Mouse (Mus musculus) regulatory T cell (primary cell): ENCODE results near the gene Grm4.

ENCODE experiments used
- in situ Hi-C: fragments of 300-600 bp; cut with MboI, MseI; formaldehyde crosslinking; loops from one replicate; pipeline ENCODE4 v1.15.1; 2025; ENCODE audit warnings: high pct_unique_total_duplicates

Grm4 gene

DNA sequence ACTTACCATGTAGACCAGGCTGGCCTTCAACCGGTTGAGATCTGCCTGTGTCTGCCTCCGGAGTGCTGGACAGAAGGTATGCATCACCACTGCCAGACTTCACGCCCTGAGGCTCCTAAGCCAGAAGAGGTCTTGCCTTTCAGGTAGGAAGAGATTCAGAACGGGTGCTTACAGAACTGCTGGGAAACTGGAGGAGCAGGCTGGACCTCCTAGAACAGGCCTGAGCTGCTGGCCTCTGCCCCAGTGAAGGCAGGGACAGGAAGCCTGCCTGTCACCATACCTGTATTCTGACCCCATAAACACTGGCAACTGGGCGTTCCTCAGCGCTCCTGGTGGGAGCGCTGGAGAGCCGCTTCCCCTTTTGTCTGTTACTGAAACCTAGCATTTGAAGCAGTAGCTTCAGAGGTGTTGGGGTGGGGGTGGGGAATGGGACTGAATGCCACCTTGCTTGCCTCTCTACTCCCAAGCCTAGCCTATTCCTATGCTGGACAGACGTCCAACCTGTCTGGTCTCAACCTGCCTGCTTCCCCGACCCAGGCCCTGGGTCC lies 30.3 kb upstream of the Grm4 start:
- in situ Hi-C loops: no loop called here

DNA sequence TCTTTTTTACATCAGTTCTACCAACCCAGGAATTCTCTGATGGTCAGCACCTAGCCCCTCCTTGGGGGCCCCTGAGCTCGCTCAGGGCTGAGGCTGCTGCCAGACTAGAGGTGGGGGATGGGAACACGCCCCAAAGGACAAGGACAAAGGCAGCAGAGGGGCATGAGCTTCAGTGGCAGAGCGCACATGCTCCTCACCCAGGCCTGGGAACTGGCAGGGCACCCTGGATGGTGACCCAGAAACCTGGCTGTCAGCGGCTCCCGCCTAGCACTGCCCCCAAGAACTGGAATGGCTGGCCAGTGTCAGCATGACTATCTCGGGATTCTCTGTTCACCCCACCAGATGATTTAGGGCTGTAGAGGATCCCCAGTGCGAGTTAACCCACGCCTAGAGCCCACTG lies 28.0 kb upstream of the Grm4 start:
- in situ Hi-C loops: no loop called here

DNA sequence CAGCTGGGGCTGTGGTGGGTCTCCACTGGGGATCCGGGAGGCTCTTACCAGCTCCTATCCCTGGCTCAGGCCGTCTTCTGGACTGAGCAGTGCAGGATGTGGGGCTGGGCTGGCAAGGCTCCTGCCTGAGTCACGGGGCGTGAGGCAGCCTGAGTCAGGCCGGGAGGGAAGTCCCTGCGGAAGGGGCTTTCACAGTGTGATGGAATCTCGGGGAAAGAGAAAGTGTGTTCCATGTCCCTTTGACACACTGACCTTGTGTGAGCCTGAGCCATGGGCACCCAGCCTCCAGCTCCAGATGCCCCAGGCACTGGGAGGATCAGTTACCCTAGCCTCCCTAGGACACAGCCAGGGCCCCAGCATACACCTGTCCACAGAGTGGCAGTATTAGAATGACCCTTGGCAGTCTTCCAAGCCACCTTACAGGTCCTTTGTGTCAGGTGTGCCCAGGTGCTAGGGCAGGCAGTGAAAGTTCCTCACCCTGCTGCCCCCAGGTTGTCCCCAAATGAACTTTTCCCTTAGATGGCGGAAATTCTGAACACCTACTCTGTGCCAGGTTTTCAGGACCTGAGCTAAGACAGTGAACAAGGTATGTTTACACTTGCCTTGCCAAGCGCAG lies 26.2 kb upstream of the Grm4 start:
- in situ Hi-C loops: no loop called here

DNA sequence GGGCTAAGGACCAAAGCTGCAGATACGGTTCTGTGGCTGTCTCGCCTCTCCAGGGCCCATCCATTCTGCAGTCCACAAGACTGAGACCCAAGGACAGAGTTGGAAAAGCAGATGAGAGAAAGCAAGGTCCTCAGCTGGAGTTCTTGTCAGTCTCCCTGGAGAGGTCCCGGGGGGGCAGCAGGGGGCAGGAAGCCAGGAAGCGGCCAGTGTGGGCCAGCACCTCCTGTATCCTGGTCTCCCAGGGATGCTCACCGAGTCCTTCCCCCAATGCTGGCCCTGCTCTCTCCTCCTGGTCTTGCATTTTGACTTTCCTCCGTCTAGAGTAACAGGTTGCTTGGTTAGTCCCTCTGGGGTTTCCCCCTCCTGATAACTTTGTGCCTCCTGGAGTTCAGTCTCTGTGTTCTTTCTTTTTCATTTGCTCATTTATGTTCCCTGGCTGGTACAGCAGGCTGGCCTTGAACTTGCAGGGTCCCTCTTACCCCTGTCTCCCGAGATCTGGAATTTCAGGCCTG lies 25.4 kb upstream of the Grm4 start:
- in situ Hi-C loops: no loop called here

DNA sequence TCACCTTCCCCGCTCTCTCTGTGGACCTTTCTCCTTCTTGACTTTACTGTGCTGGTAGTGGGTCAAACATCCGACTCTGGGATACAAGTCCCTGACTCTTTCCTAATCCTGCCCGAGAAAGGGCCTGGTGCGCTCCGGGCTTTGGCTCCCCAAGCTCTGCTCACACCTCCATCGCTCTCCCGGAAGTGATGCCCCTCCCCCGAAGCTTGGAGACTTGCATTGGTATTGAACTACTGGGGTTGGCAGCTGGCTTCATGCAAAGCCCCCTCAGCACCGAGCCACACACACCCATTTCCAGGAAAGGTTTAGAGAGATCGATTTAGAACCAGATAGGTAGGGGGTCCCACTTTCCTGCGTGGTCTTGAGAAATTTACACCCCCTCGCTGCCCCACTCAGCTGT lies 24.8 kb upstream of the Grm4 start:
- in situ Hi-C loops: no loop called here

DNA sequence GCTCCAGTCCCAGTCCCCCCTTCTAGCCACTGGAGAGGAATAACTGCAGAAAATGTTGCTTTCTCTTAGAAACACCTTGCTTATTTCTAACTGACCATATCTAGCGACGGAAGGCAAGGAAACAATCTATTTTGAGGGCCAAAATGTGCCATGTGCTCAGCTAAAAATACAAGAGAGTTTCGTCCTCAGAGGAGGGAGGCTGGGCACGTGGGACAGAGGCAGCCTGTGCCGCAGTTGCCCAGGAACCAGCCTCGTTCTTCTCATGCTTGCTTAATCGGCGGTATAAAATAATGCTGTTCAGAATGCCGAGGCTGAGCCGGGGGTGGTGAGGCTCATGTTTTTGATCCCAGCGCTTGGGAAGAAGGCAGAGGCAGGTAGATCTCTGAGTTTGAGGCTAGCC lies 23.3 kb upstream of the Grm4 start:
- in situ Hi-C loops: no loop called here

DNA sequence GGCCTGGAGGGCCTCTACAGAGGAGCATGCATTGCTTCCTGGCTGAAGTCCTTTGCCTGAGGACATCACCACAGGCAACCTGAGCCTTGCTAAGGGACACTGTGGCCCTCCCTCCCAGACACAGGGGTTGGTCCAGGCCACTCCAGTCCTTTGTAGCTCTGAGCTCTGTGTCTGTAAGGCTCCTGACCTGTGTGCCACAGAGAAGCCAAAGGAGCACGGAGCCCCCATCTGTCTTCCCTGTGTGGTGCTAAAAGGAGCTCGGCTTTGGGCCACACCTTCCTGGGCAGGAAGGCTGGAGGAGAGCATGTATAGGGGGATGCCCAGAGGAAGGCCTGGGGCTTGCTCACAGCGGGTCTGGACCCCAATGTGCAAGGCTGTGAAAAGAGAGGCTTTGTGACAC lies 20.8 kb upstream of the Grm4 start:
- in situ Hi-C loops: no loop called here

DNA sequence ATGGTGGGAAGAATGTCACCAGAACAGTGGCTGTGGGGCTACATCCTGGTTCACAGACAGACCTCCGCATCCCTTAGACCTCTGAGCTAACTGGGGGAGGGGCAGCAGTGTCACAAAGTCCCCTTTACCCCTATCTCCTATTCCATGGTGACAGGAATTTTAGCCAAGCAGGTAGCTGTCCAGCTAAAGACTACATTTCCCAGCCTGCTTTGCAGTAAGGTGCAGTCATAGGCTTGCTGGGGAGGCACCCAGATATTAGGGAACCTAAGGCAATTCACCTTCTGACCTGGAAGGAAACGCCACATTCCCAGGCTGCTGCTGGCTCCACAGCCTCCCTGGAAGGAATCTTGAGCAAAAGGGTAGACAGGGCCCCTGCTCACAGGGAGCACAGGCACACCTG lies 20.1 kb upstream of the Grm4 start:
- in situ Hi-C loops: no loop called here

DNA sequence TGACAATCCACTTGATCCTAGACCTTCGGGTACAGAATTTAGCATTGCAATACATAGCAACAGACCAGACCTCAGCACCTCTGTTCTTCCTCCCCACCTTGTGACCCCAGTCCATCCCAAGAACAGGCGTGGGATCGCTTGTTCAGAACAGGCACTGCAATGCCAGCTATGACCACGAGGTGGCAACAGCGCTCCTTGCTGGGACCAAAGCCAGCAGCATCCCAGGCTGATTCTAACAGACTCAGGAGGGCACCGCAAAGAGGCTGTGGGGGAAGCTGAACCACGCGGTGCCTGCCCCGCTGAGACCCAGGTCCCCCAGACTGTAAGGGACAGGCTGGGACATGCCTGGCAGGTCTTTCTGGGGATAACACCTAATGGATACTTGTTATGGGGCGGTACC lies 13.5 kb upstream of the Grm4 start:
- in situ Hi-C loops: no loop called here

DNA sequence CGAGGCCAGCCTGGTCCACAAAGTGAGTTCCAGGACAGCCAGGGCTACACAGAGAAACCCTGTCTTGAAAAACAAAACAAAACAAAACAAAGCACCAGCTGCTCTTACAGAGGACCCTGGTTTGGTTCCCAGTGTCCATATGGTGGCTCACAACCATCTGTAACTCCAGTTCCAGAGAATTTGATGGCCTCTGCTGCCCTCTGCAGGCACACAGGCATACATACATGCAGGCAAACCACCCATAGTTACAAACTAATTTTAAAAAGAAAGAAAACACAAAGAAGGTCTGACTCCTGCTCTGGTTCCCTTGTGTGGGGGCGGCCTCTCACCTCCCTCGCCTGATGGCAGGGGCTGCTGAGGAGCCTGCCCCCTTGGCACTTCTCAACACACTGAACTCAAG lies 12.2 kb upstream of the Grm4 start:
- in situ Hi-C loops: no loop called here

DNA sequence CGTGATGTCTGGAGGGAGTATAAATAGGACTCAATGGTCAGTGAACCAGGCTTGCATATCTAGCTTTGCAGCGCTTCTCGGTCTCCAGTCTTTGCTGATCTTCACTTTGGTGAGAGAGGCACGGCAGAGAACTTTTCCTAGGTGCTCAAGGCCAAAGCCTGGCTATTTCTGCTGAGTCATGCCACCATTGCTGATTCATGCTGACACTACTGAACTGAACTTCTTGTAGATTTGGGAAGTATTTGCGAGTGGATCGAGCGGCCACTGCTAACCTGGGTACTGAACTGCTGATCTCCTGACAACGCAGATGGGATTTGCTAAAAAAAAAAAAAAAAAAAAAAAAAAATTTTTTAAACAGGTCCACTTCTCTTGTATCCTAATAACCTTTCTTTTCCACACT lies 10.9 kb upstream of the Grm4 start:
- in situ Hi-C loops: no loop called here

DNA sequence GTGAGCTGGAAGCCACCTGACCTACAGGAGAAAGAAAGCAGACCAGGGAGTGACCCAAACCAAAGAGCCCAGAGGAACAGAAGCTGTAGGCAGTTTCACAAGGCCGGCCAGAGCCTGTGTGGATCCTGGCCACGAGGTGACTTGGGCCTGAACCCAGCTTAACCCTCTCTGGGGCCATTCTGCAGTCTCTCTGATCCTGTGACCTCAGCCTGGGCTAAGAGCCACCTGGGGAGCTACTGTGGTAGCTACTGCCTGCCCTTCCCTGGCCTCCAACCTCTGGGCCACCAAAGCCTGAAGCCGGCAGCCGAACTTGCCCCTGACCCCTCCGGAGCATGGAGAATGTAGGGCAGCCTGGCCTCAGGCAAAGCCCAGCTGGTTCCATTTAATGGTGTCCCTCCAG lies 7.6 kb upstream of the Grm4 start:
- in situ Hi-C loops: no loop called here

DNA sequence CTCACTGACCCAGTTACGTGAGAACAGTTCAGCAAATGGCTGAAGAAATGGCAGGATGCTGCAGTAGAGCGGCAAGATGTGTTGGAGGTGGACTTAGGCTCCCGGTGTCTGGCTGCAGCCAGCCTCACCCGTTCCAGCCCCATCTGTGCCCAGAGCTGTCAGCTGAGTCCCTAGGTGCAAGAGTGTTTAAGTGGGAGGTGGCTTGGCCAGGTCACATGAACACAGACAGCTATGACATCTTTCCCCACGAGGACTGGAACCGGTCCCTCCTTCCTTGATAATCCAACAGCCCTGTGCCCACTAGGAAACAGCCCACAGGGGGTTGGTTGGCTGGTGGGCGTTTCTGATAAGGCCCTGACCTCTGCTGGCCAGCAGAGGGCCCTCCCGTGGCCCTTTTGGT lies 6.8 kb upstream of the Grm4 start:
- in situ Hi-C loops: no loop called here

DNA sequence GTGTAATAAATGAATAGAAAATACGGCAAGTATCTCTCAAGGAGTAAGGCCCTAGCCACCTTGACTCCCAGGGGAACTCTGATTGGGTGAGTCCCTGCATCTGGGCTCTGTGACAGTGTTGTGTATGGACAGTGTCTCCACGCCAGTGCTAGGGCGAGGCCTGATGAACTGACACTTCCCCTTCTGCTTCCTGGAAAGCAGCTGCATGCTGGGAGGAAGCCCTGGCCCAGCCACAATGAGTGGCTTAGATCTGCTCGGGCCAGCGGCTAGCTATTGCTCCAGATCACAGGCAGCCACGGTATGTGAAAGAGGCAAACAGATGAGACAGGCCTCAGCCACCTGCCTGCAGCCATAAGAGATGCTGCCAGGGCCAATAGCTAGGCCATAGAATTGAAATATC lies 6.0 kb upstream of the Grm4 start:
- in situ Hi-C loops: no loop called here

DNA sequence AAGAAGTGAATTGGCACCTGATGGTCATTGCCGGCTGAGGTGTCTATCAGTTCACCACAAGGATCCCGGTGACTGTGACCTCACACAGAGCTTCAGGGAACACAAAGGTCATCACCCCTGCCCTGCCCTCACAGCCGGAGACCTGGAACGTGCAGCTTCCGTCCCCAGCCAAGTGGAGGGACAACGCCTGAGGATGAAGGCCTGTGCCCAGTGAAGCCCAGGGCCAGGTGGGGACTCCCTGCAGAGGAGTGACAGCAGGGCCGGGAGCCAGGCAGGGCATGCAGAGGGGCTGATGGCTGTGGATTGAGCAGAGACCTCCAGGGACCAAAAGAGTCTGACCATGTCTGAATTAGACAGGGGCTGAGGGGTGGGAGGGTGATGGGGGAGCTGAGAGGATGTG lies 1.9 kb upstream of the Grm4 start:
- in situ Hi-C loops: loop anchor here (5.0 kb wide), 1 partner anchor 331 kb away; no protein-coding TSS in a partner anchor

DNA sequence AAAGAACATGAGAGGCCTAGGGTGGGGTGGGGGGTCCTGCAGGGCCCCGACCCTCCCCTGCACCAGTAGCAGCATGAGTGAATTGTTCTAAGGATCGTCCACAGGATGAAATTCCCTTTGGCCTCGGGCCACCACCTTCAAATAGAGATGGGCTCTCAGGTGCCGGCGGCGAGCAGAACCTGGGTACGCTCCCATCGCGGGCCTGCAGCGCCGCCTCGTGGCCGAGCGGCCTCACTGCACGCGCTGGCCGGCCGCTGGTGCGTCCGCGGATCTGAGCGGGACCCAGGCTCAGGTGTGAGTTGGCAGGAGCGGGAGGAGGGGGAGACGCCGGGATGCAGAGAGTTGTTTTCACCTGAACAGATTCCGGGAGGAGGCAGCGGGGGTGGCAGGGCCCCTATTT lies 646 bp downstream of the Grm4 start:
- in situ Hi-C loops: loop anchor here (5.0 kb wide), 1 partner anchor 328 kb away; no protein-coding TSS in a partner anchor

DNA sequence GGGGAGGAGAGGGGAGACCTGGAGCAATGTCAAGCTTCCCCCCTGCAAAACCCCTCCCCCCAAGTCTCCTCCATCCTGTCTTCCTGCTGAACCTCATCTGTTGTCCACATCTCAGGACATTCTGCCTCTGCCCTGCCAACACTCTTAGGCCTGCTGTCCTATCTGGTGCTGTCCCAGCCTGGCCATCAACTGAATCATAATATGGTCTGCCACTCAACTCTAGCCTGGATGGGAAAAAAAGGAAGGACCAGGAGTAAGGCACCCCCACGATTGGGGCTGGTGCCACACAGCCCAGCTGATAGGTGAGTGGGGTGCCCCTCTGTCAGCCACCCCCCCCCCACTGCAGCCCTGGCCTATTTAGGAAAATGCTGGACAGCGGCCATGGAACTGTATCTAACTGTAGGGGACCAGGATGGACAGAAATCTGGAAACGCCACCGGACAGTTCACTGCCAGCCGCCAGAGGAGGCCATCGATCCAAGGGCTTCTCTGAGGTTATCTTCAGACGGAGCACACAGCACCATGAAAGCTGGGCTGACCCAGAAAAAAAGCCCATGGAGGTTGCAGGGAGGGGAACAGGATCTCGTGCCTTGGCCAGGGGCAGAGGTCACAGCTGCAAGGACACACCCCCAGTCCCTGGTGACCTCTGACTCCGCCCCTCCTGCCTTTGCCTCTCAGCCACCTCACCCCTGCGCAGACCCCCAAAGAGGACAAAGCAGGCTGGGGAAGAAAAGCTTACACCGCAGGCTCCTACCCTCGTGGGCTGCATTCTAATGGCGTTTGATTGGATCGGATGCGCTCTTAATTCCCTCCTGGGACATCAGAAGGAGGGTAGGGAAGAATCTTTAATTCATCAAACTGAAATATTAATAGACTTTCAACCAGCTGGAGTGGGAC lies 2.3 kb downstream of the Grm4 start:
- in situ Hi-C loops: no loop called here

DNA sequence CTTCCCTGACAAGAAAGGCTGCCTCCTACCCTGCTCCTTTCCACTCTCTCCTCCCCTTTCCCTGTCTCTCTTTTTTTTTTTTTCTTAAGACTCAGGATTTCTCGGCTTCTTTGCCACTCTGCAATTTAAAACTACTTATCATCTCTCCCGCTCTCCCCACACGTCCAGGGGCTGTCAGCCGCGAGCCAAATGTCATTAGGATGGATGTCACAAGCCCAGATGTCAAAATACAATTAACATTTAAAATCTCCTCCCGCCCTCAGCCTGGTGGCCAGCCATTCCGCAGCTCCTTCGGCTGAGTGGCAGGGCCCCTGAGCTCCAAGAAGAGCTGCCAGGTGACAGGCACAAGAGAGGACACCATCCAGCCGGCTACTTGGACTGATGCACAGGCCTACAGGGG lies 2.9 kb downstream of the Grm4 start:
- in situ Hi-C loops: no loop called here

DNA sequence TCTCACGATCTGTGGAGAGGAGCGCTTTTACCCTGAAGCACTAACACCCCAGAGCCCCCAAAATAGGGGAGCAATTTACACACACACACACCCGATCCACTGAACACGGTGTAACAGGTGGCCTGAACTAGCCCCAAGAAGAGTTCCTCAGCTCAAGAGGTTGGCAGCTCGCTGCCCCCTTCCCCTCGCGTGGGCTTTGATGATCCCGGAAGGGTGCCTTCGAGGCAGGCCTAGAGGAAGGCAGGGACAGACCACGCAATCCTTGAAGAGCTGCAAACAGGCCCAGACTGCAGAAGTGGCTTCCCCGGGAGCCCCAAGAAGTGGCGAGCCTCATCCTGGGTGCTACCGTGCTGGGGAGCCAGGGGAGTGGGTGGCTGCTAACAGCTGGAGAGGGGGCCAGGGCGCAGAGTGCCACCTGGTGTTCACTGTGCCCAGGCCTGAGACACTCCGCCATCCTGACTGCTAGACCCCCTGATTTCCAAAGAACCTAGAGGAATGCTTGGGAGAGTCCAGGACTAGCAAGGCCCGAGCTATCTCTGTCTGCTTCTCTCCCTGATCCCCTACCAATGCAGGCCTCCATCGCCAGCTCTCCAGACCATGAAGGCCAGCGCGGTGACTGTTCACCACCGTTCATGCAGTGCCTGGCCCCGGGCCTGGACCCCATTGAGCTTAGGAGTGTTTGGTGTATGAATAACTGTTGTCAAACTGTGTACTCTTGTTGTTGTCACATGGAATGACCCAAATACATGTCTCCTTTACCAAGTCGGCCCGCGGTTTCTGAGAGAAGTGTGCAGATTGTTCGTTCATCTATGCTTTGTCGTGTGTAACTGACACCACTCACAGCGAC lies 7.1 kb downstream of the Grm4 start:
- in situ Hi-C loops: loop anchor here (5.0 kb wide), 1 partner anchor 107 kb away; no protein-coding TSS in a partner anchor

DNA sequence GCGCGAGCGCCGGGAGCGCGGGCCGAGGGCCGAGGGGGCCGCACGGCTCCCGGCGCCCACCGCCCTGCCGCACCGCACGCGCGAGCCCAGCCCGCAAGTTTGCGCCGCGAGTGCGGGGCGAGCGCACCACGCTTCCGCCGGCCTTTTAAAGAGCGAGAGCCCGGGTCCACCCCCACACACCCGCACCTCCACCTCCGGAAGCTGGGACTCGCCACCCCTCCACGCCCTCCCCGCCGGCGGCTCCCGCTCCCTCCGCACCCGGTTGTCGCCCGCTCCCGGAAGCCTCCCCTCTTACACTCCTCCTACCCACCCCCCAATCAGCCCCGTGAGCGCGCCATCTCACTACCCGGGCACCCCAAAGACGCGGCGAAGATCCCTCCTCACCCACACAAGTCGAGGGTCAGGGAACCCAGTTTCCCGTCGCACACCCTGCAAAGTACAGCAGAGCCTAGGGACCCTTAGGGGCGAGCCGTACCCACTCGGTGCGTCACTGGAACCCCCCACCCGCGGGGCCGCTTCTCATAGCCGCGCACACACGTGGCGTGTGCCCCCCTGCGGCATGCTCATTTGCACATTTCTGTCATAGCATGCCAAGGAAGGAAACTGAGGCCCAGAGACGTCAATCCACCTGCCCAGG lies 7.8 kb downstream of the Grm4 start:
- in situ Hi-C loops: loop anchor here (5.0 kb wide), 1 partner anchor 106 kb away; no protein-coding TSS in a partner anchor

DNA sequence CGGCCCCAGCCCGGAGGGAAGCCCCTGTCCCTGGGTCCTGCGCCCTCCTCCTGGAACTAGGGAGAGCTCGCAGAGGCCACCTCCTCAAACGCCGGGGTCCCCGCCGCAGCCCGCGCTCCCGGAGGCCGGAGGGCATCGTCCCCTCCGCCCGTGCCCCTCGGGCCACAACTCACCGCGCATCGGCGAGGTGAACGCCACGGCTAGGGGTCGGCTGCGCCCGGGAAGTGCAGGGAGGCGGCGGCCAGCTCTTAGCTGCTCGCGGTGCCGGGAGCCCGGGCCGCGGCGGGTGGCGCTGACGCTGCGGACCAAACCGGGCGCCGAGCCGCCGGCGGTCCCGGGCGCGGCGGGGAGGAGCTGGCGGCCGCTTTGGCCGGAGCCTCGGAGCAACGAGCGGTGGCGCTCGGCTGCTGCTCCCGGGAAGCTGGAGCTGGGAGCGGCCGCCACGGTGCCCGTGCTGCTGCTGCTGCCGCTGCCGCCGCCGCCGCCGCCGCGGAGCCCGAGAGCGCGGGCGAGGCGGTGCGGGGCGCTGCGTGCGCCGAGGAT lies 8.5 kb downstream of the Grm4 start:
- in situ Hi-C loops: loop anchor here (5.0 kb wide), 1 partner anchor 105 kb away; no protein-coding TSS in a partner anchor
